Mouse (Mus musculus) MEL (cell line): ENCODE measurements at regions not wholly inside any gene's neighbourhood (a gene's known extent, or its start where the extent isn't known, plus 50 kb on each side); places are given as distances from the start of the nearest gene placed in this dataset.

Source experiments
- DNase-seq: peaks from one replicate; pipeline ENCODE4 v3.0.0; 2011; ENCODE audit warnings: low read depth, low spot score
- H3K27ac ChIP-seq: 2 replicates; pipeline ENCODE4 v1.5.1; 2012; ENCODE audit warnings: low read depth, mild to moderate bottlenecking, control low read depth, low read length, moderate library complexity; ENCODE audit not compliant: control insufficient read depth
- H3K27me3 ChIP-seq, 2 experiments: fragments of 150-350 bp in 1 of 2; sonication (generic) in 1 of 2; 2 replicates each; pipeline ENCODE4 v1.6.1; 2012; ENCODE audit warnings: low read length in 2 of 2, mild to moderate bottlenecking in 2 of 2, improper control_type of control experiment in 1 of 2, moderate library complexity in 1 of 2; ENCODE audit not compliant: insufficient read depth in 2 of 2, control insufficient read depth in 1 of 2
- H3K36me3 ChIP-seq, 2 experiments: 2 replicates each; pipeline ENCODE4 v1.6.1; 2012 to 2014; ENCODE audit warnings: low read length in 2 of 2, improper control_type of control experiment in 1 of 2, inconsistent platforms in 1 of 2, mild to moderate bottlenecking in 1 of 2; ENCODE audit not compliant: insufficient read depth in 2 of 2, control insufficient read depth in 1 of 2
- H3K4me1 ChIP-seq, 2 experiments: fragments of 150-350 bp in 1 of 2; sonication (generic) in 1 of 2; 2 replicates each; pipeline ENCODE4 v1.6.1; 2012; ENCODE audit warnings: low read length in 2 of 2, improper control_type of control experiment in 1 of 2, mild to moderate bottlenecking in 1 of 2; ENCODE audit not compliant: insufficient read depth in 2 of 2, control insufficient read depth in 1 of 2
- H3K4me3 ChIP-seq, 2 experiments: fragments of 150-350 bp in 1 of 2; sonication (generic) in 1 of 2; 2 replicates each; pipeline ENCODE4 v1.5.1; 2012; ENCODE audit warnings: low read depth in 2 of 2, low read length in 2 of 2, mild to moderate bottlenecking in 2 of 2, moderate library complexity in 2 of 2, control low read depth in 1 of 2, improper control_type of control experiment in 1 of 2; ENCODE audit not compliant: control insufficient read depth in 1 of 2, insufficient read depth in 1 of 2
- H3K79me2 ChIP-seq: 2 replicates; pipeline ENCODE4 v1.6.1; 2012; ENCODE audit warnings: mild to moderate bottlenecking, low read length, moderate library complexity; ENCODE audit not compliant: control insufficient read depth, poor library complexity, insufficient read depth
- H3K9ac ChIP-seq: 2 replicates; pipeline ENCODE4 v1.6.1; 2012; ENCODE audit warnings: low read depth, mild to moderate bottlenecking, control low read depth, low read length, moderate library complexity; ENCODE audit not compliant: control insufficient read depth, poor library complexity, severe bottlenecking
- H3K9me3 ChIP-seq: fragments of 150-350 bp; sonication (generic); replicated peaks from 2 replicates; pipeline ENCODE4 v1.6.1; 2012; ENCODE audit warnings: mild to moderate bottlenecking, low read length, improper control_type of control experiment, moderate library complexity; ENCODE audit not compliant: insufficient read depth
- CHD1 ChIP-seq: IDR thresholded peaks from 2 replicates; pipeline ENCODE4 v1.6.1; 2012; ENCODE audit warnings: low read depth, mild to moderate bottlenecking, inconsistent platforms, low read length, improper control_type of control experiment
- E2F4 ChIP-seq: IDR thresholded peaks from 2 replicates; pipeline ENCODE4 v1.6.1; 2011; ENCODE audit warnings: low read depth, low read length, improper control_type of control experiment, borderline replicate concordance
- EP300 ChIP-seq, 2 experiments: IDR thresholded peaks; 2 replicates each; pipeline ENCODE4 v1.6.1; 2011; ENCODE audit warnings: improper control_type of control experiment in 2 of 2, low read length in 2 of 2, low read depth in 1 of 2, mild to moderate bottlenecking in 1 of 2
- ETS1 ChIP-seq: IDR thresholded peaks from 2 replicates; pipeline ENCODE4 v1.6.1; 2012; ENCODE audit warnings: low read depth, mild to moderate bottlenecking, inconsistent platforms, low read length, improper control_type of control experiment, moderate library complexity
- JUND ChIP-seq: IDR thresholded peaks from 2 replicates; pipeline ENCODE4 v1.6.1; 2011; ENCODE audit warnings: low read depth, mild to moderate bottlenecking, improper control_type of control experiment, low read length
- MAFK ChIP-seq: IDR thresholded peaks from 2 replicates; pipeline ENCODE4 v1.6.1; 2011; ENCODE audit warnings: low read depth, mild to moderate bottlenecking, low read length, improper control_type of control experiment, borderline replicate concordance
- MAX ChIP-seq: IDR thresholded peaks from 2 replicates; pipeline ENCODE4 v1.6.1; 2011; ENCODE audit warnings: low read length, improper control_type of control experiment
- MAZ ChIP-seq: IDR thresholded peaks from 2 replicates; pipeline ENCODE4 v1.6.1; 2012; ENCODE audit warnings: low read depth, mild to moderate bottlenecking, inconsistent platforms, low read length, improper control_type of control experiment
- MXI1 ChIP-seq: IDR thresholded peaks from 2 replicates; pipeline ENCODE4 v1.6.1; 2011; ENCODE audit warnings: mild to moderate bottlenecking, low read depth, low read length, improper control_type of control experiment
- MYB ChIP-seq: IDR thresholded peaks from 2 replicates; pipeline ENCODE4 v1.6.1; 2011; ENCODE audit warnings: mild to moderate bottlenecking, low read depth, low read length, improper control_type of control experiment
- MYC ChIP-seq: IDR thresholded peaks from 2 replicates; pipeline ENCODE4 v1.6.1; 2011; ENCODE audit warnings: low read depth, mild to moderate bottlenecking, low read length, improper control_type of control experiment, moderate library complexity
- NRF1 ChIP-seq: IDR thresholded peaks from 2 replicates; pipeline ENCODE4 v1.6.1; 2014; ENCODE audit warnings: low read depth, mild to moderate bottlenecking, inconsistent platforms, low read length, improper control_type of control experiment, moderate library complexity; ENCODE audit not compliant: poor library complexity, insufficient read depth, severe bottlenecking
- POLR2A ChIP-seq, 2 experiments: IDR thresholded peaks; 2 replicates each; pipeline ENCODE4 v1.6.1; 2011 to 2012; ENCODE audit warnings: low read length in 2 of 2, mild to moderate bottlenecking in 2 of 2, control low read depth in 1 of 2, improper control_type of control experiment in 1 of 2, low read depth in 1 of 2, moderate library complexity in 1 of 2; ENCODE audit not compliant: control insufficient read depth in 1 of 2, insufficient read depth in 1 of 2, poor library complexity in 1 of 2
- POLR2AphosphoS5 ChIP-seq: IDR thresholded peaks from 2 replicates; pipeline ENCODE4 v1.6.1; 2012; ENCODE audit warnings: low read depth, borderline replicate concordance, mild to moderate bottlenecking, inconsistent platforms, low read length, moderate library complexity, mixed read lengths
- RCOR1 ChIP-seq: IDR thresholded peaks from 2 replicates; pipeline ENCODE4 v1.6.1; 2012; ENCODE audit warnings: low read depth, mild to moderate bottlenecking, inconsistent platforms, low read length, improper control_type of control experiment
- SMC3 ChIP-seq: IDR thresholded peaks from 2 replicates; pipeline ENCODE4 v1.6.1; 2011; ENCODE audit warnings: low read depth, low read length, improper control_type of control experiment
- TBP ChIP-seq: IDR thresholded peaks from 2 replicates; pipeline ENCODE4 v1.8.0; 2011; ENCODE audit warnings: low read depth, low read length, improper control_type of control experiment
- USF1 ChIP-seq: IDR thresholded peaks from 2 replicates; pipeline ENCODE4 v1.6.1; 2014; ENCODE audit warnings: low read depth, mild to moderate bottlenecking, inconsistent platforms, low read length, improper control_type of control experiment, moderate library complexity
- USF2 ChIP-seq, 2 experiments: IDR thresholded peaks; 2 replicates each; pipeline ENCODE4 v1.6.1; 2011 to 2012; ENCODE audit warnings: improper control_type of control experiment in 2 of 2, low read length in 2 of 2, borderline replicate concordance in 1 of 2, inconsistent platforms in 1 of 2, low read depth in 1 of 2, mild to moderate bottlenecking in 1 of 2; ENCODE audit not compliant: insufficient read depth in 1 of 2
- ZKSCAN1 ChIP-seq: IDR thresholded peaks from 2 replicates; pipeline ENCODE4 v1.6.1; 2012; ENCODE audit warnings: low read depth, mild to moderate bottlenecking, inconsistent platforms, low read length, improper control_type of control experiment, moderate library complexity

DNA sequence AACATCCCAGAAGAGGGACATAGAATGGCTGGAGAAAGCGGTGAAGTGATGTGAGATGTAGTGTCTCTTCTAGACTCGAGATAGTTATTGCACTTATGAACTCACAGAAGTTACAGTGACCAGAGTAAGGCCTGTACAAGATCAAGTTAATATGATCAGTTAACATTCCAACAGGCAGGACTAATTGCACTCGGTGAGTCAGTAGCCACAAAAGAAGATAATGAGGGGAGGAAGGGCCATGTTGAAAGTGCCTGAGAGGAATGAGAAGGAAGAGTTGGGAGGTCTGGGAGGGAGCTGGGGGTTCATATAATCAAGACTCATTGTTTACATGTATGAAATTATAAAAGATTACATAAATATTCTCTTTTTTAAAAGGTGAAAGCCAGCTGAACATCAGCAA, 602.3 kb downstream of the Insc start:
- no peak for DNase-seq
- Histone ChIP-seq H3K9ac (no peak overlapping the region), H3K36me3 (no peaks in the 10 kb centered on the region), H3K4me1 (no peaks in the 10 kb centered on the region), H3K4me3 (no peak overlapping the region), H3K79me2 (no peaks in the 10 kb centered on the region), H3K9me3 (no peaks in the 10 kb centered on the region), H3K27me3 (no peaks in the 10 kb centered on the region), H3K27ac (no peak overlapping the region)
- no peak for TF ChIP-seq MYB
- no peak for TF ChIP-seq MAX
- TF ChIP-seq JUND = no peak
- TF ChIP-seq RCOR1 = no peak
- no peak for TF ChIP-seq SMC3
- TF ChIP-seq EP300 (IDR thresholded peaks at IDR 0.05; ENCODE audit: low read depth in 1 of 2, low read length in 2 of 2) = no peak
- no peak for TF ChIP-seq MXI1
- no peak for TF ChIP-seq NRF1
- no peak for TF ChIP-seq E2F4
- no peak for TF ChIP-seq CHD1
- no peak for TF ChIP-seq MAZ
- no peak for TF ChIP-seq USF2 (IDR thresholded peaks at IDR 0.05; ENCODE audit: borderline replicate concordance in 1 of 2, insufficient read depth in 1 of 2, low read depth in 1 of 2, low read length in 2 of 2)
- TF ChIP-seq USF1 = no peak
- TF ChIP-seq TBP = no peak
- no peak for TF ChIP-seq POLR2AphosphoS5
- no peak for TF ChIP-seq MAFK
- TF ChIP-seq POLR2A (IDR thresholded peaks at IDR 0.05; ENCODE audit: control insufficient read depth in 1 of 2, insufficient read depth in 1 of 2, low read depth in 1 of 2, low read length in 2 of 2, poor library complexity in 1 of 2) = no peak
- TF ChIP-seq ZKSCAN1 = no peak

DNA sequence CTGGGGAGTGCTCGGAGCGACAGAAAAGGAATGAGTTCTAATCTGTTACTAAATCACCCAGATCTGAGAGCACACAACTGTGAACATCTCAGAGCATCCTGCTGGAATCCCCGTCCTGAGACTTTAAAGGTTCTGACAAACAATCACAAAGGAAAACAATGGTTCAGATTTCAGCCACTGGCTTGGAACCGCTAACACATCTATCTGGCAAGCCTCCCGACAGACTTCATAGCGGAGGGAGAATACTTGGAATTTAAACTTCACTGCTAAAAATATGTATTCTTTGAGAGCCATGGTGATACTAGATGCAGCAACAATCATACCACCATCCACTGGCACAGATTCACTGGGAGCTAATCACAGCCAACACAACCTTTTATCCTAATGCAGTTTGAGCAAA, 615.2 kb downstream of the Insc start:
- Histone ChIP-seq H3K4me1 (no peaks in the 10 kb centered on the region), H3K36me3 (no peaks in the 10 kb centered on the region)

More for the DNA sequence above, 615.2 kb downstream of the Insc start:
- TF ChIP-seq ETS1 (no peak), MYC (no peak)
- TF ChIP-seq, all 39 proteins: peak for 0
- H3K27me3 ChIP-seq = no peaks in the 10 kb centered on the region
- no peaks in the 10 kb centered on the region for H3K9me3 ChIP-seq
- H3K79me2 ChIP-seq = no peaks in the 10 kb centered on the region
- DNase-seq = no peak
- no peak overlapping the region for H3K4me3 ChIP-seq
- H3K27ac ChIP-seq = no peak overlapping the region
- no peak overlapping the region for H3K9ac ChIP-seq
